Mouse (Mus musculus) frontal cortex, postnatal 10 days (tissue): ENCODE results near the gene Atf7ip.

Source experiments
- DNase-seq, 2 experiments: peaks; one replicate each; pipeline ENCODE4 v3.0.0; 2022; ENCODE audit warnings: low spot score in 2 of 2, mixed read lengths in 1 of 2

Gene Atf7ip

GRCm38 (mm10) chr6:136486166-136486565, 19.8 kb upstream of the Atf7ip start:
- DNase-seq: no peak

GRCm38 (mm10) chr6:136486801-136487553, 19.0 kb upstream of the Atf7ip start:
- DNase-seq: no peak

GRCm38 (mm10) chr6:136487554-136487950, 18.4 kb upstream of the Atf7ip start:
- DNase-seq: no peak

GRCm38 (mm10) chr6:136489899-136490298, 16.1 kb upstream of the Atf7ip start:
- DNase-seq: no peak

GRCm38 (mm10) chr6:136490516-136491475, 15.2 kb upstream of the Atf7ip start:
- no peak for DNase-seq

GRCm38 (mm10) chr6:136491631-136492030, 14.3 kb upstream of the Atf7ip start:
- DNase-seq: no peak

GRCm38 (mm10) chr6:136492251-136492650, 13.7 kb upstream of the Atf7ip start:
- no peak for DNase-seq

GRCm38 (mm10) chr6:136493486-136493885, 12.5 kb upstream of the Atf7ip start:
- DNase-seq: no peak

GRCm38 (mm10) chr6:136493910-136494751, 11.8 kb upstream of the Atf7ip start:
- no peak for DNase-seq

GRCm38 (mm10) chr6:136495023-136495422, 10.9 kb upstream of the Atf7ip start:
- DNase-seq: no peak

- no peak for DNase-seq
These were observed 8.2 kb upstream of the Atf7ip start for GRCm38 (mm10) chr6:136497744-136498143.

GRCm38 (mm10) chr6:136499292-136499977, 6.5 kb upstream of the Atf7ip start:
- DNase-seq: no peak

GRCm38 (mm10) chr6:136508652-136509051, 2.7 kb downstream of the Atf7ip start:
- DNase-seq: no peak

GRCm38 (mm10) chr6:136510945-136511344, 5.0 kb downstream of the Atf7ip start:
- no peak for DNase-seq

- DNase-seq: no peak
These were observed 6.4 kb downstream of the Atf7ip start for GRCm38 (mm10) chr6:136512351-136512750.

- no peak for DNase-seq
These were observed 10.7 kb downstream of the Atf7ip start for GRCm38 (mm10) chr6:136516626-136517025.

GRCm38 (mm10) chr6:136517221-136517620, 11.3 kb downstream of the Atf7ip start:
- DNase-seq: no peak

- peak; percentile 95 for DNase-seq
These were observed 12.7 kb downstream of the Atf7ip start for GRCm38 (mm10) chr6:136518537-136519246.

- no peak for DNase-seq
These were observed 13.3 kb downstream of the Atf7ip start for GRCm38 (mm10) chr6:136519254-136519653.

- DNase-seq: no peak
These were observed 14.4 kb downstream of the Atf7ip start for GRCm38 (mm10) chr6:136520361-136520760.
